Mouse (Mus musculus): ENCODE results near the gene Vmn2r35. TPM values are rescaled to one million over a fixed set of nuclear protein-coding genes. Genes with fewer than 3 reads are reported as not detected.
"Not testable (repeated sequence)": the region's sequence is repeated elsewhere in the genome, so short reads cannot be mapped to it uniquely, and the experiment has no call there.

Gene Vmn2r35
- total RNA-seq (2021), result not detected

DNA sequence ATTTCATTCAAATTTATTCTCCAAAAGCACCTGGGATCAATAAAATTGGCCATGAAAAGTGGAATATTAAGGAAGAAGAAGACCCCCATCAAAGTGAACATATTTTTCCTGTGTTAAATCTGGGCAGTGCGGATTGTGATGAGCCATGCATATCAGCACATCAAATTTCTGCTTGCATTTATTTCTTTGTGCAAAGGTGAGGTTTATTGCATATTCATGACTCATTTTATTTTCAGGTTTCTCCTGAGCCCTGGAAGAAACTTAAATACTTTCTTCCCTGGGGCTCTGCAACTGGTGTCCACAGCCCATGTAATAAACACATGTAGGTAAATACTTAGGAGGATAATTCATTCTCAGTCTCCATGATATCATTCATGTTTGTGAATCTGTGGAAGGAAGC is at the start of gene Vmn2r35:
Gene Vmn2r35, minus strand, starts transcription at position 101 of the 400 bp plus-strand sequence.
- intact Hi-C loops (cut with DNase I); DNase-seq (ENCODE audit: extremely low spot score in 1 of 2, low spot score in 2 of 2): not testable (repeated sequence)

DNA sequence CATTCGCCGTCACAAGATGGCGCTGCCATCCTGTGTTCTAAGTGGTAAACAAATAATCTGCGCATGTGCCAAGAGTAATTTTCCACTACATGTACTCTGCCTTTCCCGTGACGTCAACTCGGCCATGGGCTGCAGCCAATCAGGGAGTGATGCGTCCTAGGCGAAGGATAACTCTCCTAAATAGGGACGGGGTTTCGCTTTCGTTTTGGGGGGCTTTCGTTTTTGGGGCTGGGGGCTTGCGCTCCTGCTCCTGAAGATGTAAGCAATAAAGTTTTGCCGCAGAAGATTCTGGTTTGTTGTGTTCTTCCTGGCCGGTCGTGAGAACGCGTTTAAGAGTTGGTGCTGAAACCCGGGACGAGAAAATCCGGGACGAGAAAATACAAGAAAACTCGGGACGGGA is 25.5 kb downstream of the Vmn2r35 start:
- intact Hi-C loops (cut with DNase I); DNase-seq (ENCODE audit: extremely low spot score in 1 of 2, low spot score in 2 of 2): not testable (repeated sequence)

Other genes with a start within 250 kb of the Vmn2r35 start
- not detected for gene Vmn2r34, start 130.4 kb downstream of the Vmn2r35 start, total RNA-seq (2021)
- gene Vmn2r36, start 82.6 kb upstream of the Vmn2r35 start, total RNA-seq (2021), result not detected